Mouse (Mus musculus) hindbrain, postnatal 0 days (tissue): Measurements from ENCODE around the gene Pold3. TPM values are rescaled to one million over a fixed set of nuclear protein-coding genes. Genes with fewer than 3 reads are reported as not detected.

Source experiments
- ATAC-seq: fragments of 200-750 bp; cut with Nextera tagmentation; 2 replicates; pipeline ENCODE4 v1.8.0; 2017; ENCODE audit warnings: mild to moderate bottlenecking, moderate TSS enrichment, moderate library complexity
- DNase-seq: peaks from one replicate; pipeline ENCODE4 v3.0.0-alpha.2; 2015; ENCODE audit warnings: low spot score
- H3K27ac ChIP-seq: fragments of 300-500 bp; sonication (generic); 2 replicates; pipeline ENCODE4 v1.5.1; 2014; ENCODE audit warnings: mild to moderate bottlenecking
- H3K27me3 ChIP-seq: fragments of 300-500 bp; sonication (generic); 2 replicates; pipeline ENCODE4 v1.6.1; 2014; ENCODE audit warnings: low read length, mixed read lengths; ENCODE audit not compliant: insufficient read depth
- H3K36me3 ChIP-seq: fragments of 300-500 bp; sonication (generic); 2 replicates; pipeline ENCODE4 v1.6.1; 2014; ENCODE audit warnings: low read length, mixed read lengths; ENCODE audit not compliant: insufficient read depth
- H3K4me1 ChIP-seq: fragments of 300-500 bp; sonication (generic); 2 replicates; pipeline ENCODE4 v1.6.1; 2014; ENCODE audit warnings: antibody characterized with exemption, low read length, mixed read lengths; ENCODE audit not compliant: insufficient read depth
- H3K4me2 ChIP-seq: fragments of 300-500 bp; sonication (generic); 2 replicates; pipeline ENCODE4 v1.6.1; 2014; ENCODE audit warnings: low read depth, mild to moderate bottlenecking, low read length, moderate library complexity, mixed read lengths
- H3K4me3 ChIP-seq: fragments of 300-500 bp; sonication (generic); 2 replicates; pipeline ENCODE4 v1.5.1; 2014; ENCODE audit warnings: low read length
- H3K9ac ChIP-seq: fragments of 300-500 bp; sonication (generic); replicated peaks from 2 replicates; pipeline ENCODE4 v1.6.1; 2014; ENCODE audit warnings: mild to moderate bottlenecking, low read length, moderate library complexity, mixed read lengths
- H3K9me3 ChIP-seq: fragments of 300-500 bp; sonication (generic); 2 replicates; pipeline ENCODE4 v1.6.1; 2016; ENCODE audit warnings: low read length, mixed read lengths
- CTCF ChIP-seq: IDR thresholded peaks from 2 replicates; pipeline ENCODE4 v1.5.1; 2016; ENCODE audit warnings: antibody characterized with exemption, control low read depth, low read depth
- WGBS: fragments of 180-500 bp; shearing (Covaris S2); extraction: QIAGEN DNeasy Blood & Tissue Kit; methylation state at CpG from one replicate; pipeline ENCODE4 v1.1.7; 2014; 5-methylcytosine and 5-hydroxymethylcytosine counted together
- polyA plus RNA-seq: library from polyadenylated mRNA; unstranded; fragments of >200 nt; fragmentation: Nextera tagmentation; extraction: Ambion mirVana; gene quantifications from 2 replicates; pipeline ENCODE4 v1.2.1, GENCODE M21; 2015
- total RNA-seq: library from RNA; depleted of rRNA; stranded (reverse); fragments of >200 nt; gene quantifications from 2 replicates; pipeline ENCODE4 v1.2.3, GENCODE M21; 2014

The Pold3 gene
- total and polyA plus RNA-seq, 2 experiments from 2014 or later = 20.4 to 38.6 TPM

DNA sequence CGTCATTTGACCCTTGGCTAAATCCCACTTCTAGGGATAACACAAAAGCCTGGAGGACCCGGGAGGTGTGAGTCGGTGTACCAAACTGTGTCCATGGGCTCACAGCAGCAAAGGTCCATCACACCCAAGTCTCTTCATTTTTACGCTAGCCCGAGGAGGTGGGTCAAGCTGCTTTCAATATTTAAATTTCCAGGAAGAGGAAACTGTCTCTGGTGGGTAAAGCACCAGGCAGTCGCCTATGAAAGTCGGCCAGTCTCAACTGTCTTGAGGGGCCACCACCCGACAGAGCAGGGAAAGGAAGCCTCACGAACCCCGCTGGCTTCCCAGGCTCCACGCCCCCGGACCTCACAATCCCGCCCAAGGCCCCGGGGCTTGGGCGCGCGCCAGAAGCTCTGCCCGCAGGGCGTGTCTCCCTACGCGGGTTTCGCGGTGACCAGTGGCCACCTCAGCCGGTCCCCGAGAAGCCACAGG is 539 bp downstream of the Pold3 start:
- Histone ChIP-seq H3K9me3 (no peaks in the 10 kb centered on the region), H3K4me3 (peak overlapping the region; percentile 95), H3K36me3 (no peaks in the 10 kb centered on the region), H3K27me3 (no peaks in the 10 kb centered on the region), H3K4me2 (peak overlapping the region; percentile 70), H3K4me1 (0 out of 2 replicates have a peak, but pooled peaks cover 5% of the 10 kb centered on the region), H3K27ac (peak overlapping the region; percentile 82), H3K9ac (peak overlapping the region; percentile 84)
- no peak for TF ChIP-seq CTCF
- DNase-seq (peak; percentile 58), ATAC-seq (peak; percentile 34)
- WGBS = under 1% methylated on average over 25 of the region's 25 CpGs

DNA sequence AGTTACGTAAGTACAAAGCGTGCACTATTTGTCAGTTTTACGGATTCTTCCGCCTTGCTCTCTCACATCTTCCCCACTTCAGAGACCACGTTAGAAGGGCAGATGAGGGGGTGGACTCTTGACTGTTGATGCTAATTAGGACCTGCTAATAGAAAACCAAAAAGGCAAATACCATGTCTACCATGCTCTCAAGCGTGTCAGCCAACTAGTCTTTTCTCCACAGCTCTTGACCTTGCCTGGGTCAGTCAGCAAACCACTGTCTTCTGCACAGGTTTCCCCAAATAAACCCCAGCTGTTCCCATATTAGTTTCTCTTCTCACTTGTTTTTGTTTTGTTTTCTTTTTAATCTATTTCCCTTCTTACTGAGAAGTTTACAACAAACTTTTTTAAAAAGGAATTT is 7.1 kb downstream of the Pold3 start:
- Histone ChIP-seq H3K9me3 (no peaks in the 10 kb centered on the region), H3K27ac (no peak overlapping the region), H3K9ac (no peak overlapping the region), H3K27me3 (no peaks in the 10 kb centered on the region), H3K4me1 (no peaks in the 10 kb centered on the region), H3K4me2 (no peak overlapping the region), H3K4me3 (no peak overlapping the region), H3K36me3 (peaks cover 19% of the 10 kb centered on the region)
- no peak for ATAC-seq
- no peak for DNase-seq
- no peak for TF ChIP-seq CTCF
- WGBS = 90% methylated on average over 6 of the region's 6 CpGs

DNA sequence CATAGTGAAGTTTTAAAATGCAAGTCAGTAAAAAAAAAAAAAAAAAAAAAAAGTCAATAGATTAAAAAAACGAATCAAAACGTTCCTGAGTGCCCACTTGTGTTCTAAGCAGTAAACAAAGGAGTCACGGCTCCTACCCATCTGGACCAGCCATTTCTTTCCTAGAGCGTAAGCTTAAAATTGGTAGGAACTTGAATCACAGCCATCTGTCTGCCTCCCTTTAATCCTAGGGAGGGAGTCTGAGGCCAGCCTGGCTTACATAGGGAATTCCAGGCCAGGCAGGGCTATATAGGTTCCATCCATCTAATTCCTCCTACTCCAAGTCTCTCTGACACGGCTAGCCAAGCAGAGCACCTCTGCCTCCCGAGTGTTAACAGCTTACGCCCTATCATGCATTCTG is 7.5 kb downstream of the Pold3 start:
- Histone ChIP-seq H3K27me3 (no peaks in the 10 kb centered on the region), H3K36me3 (peaks cover 19% of the 10 kb centered on the region), H3K9ac (no peak overlapping the region), H3K27ac (no peak overlapping the region), H3K4me1 (no peaks in the 10 kb centered on the region), H3K4me3 (no peak overlapping the region), H3K4me2 (no peak overlapping the region), H3K9me3 (no peaks in the 10 kb centered on the region)
- ATAC-seq (no peak), DNase-seq (no peak)
- 80% methylated on average over 7 of the region's 7 CpGs for WGBS
- no peak for TF ChIP-seq CTCF

DNA sequence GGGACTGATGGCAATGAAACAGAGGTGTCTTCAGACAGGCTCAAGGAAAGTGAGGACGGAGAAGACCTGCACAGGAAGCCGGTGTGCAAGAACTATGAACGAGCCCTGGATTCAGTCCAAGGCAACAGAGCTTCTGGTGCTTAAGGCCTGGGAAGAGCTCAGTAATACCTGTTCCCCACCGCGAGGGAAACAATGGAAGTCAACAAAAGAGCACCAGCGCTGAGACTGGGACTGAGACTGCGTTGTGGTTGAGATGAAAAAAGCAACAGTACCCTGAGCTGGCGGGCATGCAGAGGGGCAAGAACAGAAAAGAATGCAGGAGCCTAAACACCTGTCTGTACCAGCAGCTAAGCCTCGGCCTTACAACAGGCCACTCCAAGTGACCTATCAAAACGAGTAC is 9.9 kb downstream of the Pold3 start:
- Histone ChIP-seq H3K4me1 (no peaks in the 10 kb centered on the region), H3K4me2 (no peak overlapping the region), H3K9ac (no peak overlapping the region), H3K27me3 (no peaks in the 10 kb centered on the region), H3K9me3 (no peaks in the 10 kb centered on the region), H3K4me3 (no peak overlapping the region), H3K27ac (no peak overlapping the region), H3K36me3 (peaks cover 23% of the 10 kb centered on the region)
- WGBS = 81% methylated on average over 10 of the region's 10 CpGs
- DNase-seq (no peak), ATAC-seq (no peak)
- no peak for TF ChIP-seq CTCF

DNA sequence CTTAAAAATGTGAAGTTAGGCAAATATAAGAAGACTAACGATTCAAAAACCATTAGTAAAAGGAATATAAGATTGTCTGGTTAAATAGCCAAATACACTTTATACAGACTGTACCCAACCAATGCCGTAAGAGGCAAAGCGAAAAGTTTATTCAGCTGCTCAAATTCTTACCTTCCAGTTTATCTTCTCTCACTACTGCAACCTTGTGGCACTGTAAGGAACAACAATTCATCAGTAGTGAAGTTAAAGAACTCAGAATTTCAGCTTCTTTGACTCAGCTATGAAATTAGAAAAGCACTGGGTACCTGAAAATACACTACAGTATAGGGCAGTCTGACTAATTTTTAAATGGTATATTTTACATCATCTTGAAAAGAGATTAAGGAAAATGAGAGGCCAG is 13.0 kb downstream of the Pold3 start:
- no peak overlapping the region for H3K27ac ChIP-seq
- H3K4me2 ChIP-seq = no peak overlapping the region
- no peaks in the 10 kb centered on the region for H3K4me1 ChIP-seq
- TF ChIP-seq CTCF = peak; percentile 72
- no peaks in the 10 kb centered on the region for H3K27me3 ChIP-seq
- no peak overlapping the region for H3K9ac ChIP-seq
- DNase-seq (peak; percentile 73), ATAC-seq (no peak)
- no peaks in the 10 kb centered on the region for H3K9me3 ChIP-seq
- WGBS = 73% methylated on average over 3 of the region's 3 CpGs
- H3K4me3 ChIP-seq = no peak overlapping the region
- H3K36me3 ChIP-seq = peaks cover 34% of the 10 kb centered on the region

DNA sequence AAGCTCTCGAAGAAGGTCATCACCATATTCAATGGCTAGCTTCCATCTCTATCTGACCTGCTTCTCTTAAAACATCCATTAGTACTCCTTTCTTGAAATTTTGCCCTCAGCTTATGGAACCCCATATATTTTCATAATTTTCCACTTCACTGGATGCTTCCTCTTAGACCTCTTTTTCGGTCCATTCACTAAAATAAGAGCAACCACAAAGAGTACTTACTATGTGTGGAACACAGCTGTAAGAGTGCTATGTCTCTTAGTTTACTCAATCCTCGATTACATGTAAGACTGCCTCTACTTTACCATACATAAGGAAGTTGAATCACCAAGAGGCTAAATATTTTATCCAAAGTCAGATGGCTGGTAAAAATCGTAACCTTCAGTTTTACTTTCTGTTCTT is 16.7 kb downstream of the Pold3 start:
- 95% methylated on average over 4 of the region's 4 CpGs for WGBS
- Histone ChIP-seq H3K4me1 (no peaks in the 10 kb centered on the region), H3K27ac (no peak overlapping the region), H3K36me3 (peaks cover 48% of the 10 kb centered on the region), H3K9me3 (no peaks in the 10 kb centered on the region), H3K4me3 (no peak overlapping the region), H3K27me3 (no peaks in the 10 kb centered on the region), H3K4me2 (no peak overlapping the region), H3K9ac (no peak overlapping the region)
- no peak for TF ChIP-seq CTCF
- ATAC-seq (no peak), DNase-seq (no peak)

DNA sequence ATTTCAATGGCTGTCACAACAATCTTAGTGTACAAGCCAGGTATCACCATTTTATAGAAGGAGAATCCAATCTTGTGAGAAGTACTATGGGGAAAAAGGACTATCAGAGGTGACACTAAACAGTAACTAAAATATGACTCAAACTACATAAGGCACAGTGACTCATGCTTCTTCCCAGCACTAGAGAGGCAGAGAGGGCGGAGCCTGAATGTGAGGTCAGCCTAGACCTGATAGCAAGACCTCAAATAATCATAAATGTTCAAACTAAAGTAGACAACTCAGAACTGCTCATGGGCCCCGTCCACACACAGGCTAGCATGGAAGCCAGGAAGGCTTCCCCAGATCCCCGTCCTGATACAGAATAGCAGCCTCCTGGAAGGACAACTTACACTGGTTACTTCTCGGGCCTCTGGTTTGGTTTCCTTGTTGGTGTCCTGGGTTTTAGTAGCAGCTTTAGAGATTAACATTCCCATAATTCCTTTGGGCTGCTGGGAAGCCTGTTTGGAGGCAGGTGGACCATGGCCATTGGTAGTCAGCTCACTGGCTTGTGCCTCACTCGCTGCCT is 21.3 kb downstream of the Pold3 start:
- peaks cover 61% of the 10 kb centered on the region for H3K36me3 ChIP-seq
- no peaks in the 10 kb centered on the region for H3K4me1 ChIP-seq
- ATAC-seq (no peak), DNase-seq (no peak)
- TF ChIP-seq CTCF = no peak
- no peak overlapping the region for H3K27ac ChIP-seq
- no peaks in the 10 kb centered on the region for H3K27me3 ChIP-seq
- H3K9ac ChIP-seq = no peak overlapping the region
- H3K9me3 ChIP-seq = no peaks in the 10 kb centered on the region
- H3K4me2 ChIP-seq = no peak overlapping the region
- WGBS = 89% methylated on average over 5 of the region's 5 CpGs
- no peak overlapping the region for H3K4me3 ChIP-seq
